Mouse (Mus musculus) cerebellum, adult 11-12 months (tissue): ENCODE measurements at regions not wholly inside any gene's neighbourhood (a gene's known extent, or its start where the extent isn't known, plus 50 kb on each side); places are given as distances from the start of the nearest gene placed in this dataset.
"Not testable (repeated sequence)": the region's sequence is repeated elsewhere in the genome, so short reads cannot be mapped to it uniquely, and the experiment has no call there.

ENCODE experiments used
- DNase-seq: peaks from one replicate; pipeline ENCODE4 v3.0.0; 2022

DNA sequence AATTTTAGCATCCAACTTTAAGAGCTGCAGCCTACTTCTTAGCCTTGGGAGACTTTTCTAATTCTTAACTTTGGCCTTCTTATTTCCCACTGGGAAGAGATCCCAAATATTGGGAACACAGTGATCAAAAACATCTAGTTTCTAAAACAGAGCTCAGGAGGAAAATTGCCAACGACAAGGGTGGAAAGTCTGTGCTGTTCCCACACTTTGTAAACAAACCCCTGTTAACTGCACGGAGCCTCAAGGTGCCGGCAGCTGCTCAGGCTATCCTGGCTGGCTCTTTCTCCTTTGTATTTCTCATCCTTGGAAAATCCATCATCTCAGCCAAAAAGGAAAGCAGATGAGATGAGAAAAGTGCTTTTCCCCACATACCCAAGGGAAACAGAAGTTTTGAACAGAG lies 84.9 kb downstream of the Impad1 start:
- no peak for DNase-seq

DNA sequence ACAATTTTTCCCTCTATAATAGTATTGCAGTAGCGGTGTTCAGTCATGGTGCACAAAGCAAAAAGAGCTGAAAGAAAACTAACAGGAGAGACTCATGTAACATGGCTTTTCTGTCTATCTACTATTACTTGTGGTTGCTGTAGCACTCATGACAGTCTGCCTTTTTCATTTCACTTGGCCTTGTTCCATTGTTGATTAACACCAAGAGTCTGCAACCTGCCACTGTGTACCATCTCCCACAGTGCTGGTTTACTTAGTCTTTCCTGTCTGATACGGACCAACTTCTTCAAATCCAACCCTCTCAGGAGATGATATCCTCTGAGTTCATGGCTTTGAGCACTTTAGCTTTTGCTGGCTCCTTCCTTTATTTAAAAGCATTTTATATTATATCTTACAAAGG lies 94.1 kb downstream of the Impad1 start:
- DNase-seq, result no peak

DNA sequence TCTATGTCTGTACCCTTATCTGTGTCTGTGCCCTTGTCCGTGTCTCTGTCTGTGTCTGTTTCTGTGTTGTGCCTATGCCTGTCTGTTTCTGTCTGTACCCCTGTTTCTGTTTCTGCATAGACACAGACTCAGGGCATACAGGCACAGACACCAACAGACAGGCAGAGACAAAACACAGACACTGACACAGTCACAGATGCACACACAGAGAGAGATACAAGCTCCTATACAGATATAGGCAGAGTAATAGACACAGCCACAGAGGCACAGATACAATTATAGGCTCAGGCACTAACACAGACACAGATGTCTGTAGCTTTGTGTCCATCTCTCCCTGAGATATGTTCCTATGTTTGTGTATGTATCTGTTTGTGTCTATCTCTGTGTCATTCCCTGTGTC lies 97.7 kb downstream of the Impad1 start:
- no peak for DNase-seq

DNA sequence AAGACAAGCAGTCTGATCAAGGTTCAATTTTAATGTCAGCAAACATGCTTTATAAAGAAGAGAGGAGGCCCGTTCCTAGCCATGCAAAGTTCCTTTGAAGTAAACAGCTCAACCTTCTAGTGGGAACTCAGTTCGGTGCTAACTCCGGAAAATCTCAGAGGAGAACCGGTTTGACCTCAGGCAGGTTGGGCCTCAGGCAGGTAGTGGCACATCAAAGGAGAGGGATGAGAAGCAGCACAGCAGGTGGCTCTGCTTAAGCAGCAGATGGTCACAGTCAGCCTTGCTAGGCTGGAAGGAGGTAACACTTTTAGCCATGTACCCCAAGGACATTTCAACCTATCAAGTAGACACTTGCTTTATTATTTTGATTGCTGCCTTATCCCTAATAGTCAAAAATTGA lies 106.2 kb downstream of the Impad1 start:
- DNase-seq, result no peak

DNA sequence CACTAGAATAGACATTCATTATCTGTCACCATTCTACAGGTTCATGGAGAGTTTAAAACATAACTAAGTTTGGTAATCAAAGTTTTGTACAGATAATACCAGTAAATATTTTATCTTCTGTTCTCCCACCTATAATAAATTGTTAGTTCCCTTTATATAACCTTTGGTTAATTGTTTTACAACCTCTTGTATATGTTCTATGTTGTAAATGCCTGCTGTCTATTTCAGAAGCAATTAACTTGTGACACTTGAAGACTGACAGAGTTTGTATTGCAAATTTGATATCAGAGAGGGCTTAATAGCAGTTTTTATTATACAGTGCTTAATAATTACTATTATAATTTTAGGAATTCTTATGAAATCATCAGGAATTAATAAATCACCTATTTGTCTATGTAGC lies 118.5 kb downstream of the Impad1 start:
- no peak for DNase-seq

- no peak for DNase-seq
These were observed 142.9 kb downstream of the Impad1 start for GRCm38 (mm10) chr4:4650251-4650650.

- DNase-seq, result no peak
These were observed 147.9 kb downstream of the Impad1 start for GRCm38 (mm10) chr4:4645264-4645663.

DNA sequence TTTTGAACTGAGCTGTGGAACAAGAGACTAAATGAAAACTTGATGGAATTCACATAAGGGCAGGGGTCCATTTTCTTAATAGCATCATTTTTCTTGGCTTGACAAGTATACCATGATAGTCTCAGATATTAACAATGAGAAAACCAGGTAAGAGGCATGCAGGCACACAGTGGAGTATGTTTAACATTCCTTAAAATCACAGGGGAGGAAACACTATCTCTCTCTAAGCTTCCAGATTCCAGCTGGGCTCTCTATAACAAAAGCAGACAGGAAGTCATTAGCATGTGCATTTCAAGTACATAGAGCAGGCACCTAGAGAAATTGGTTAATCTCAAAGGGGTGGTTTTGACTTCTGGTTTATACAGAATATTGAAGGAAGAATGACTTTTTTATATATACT lies 156.9 kb downstream of the Impad1 start:
- DNase-seq, result no peak

DNA sequence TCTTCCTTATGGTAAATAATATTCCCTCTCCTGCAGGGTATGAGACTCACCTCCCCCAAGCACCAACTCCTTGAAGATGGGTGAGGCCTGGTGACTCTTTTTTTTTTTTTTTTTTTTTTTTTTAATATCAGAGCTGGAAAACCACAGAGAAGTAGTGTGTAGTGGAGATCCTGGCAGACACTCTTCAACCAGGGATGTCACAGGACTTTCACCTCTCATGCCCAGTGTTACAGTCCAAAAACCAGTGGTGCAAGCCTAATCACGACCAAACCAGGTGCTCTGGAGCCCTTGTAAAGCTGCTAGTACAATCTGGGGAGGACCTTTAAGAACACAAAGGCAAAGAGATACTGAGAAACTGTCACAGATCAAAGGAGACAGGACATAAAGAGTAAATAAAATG lies 157.3 kb downstream of the Impad1 start:
- DNase-seq, result no peak

- no peak for DNase-seq
These were observed 157.8 kb downstream of the Impad1 start for GRCm38 (mm10) chr4:4635338-4635737.

DNA sequence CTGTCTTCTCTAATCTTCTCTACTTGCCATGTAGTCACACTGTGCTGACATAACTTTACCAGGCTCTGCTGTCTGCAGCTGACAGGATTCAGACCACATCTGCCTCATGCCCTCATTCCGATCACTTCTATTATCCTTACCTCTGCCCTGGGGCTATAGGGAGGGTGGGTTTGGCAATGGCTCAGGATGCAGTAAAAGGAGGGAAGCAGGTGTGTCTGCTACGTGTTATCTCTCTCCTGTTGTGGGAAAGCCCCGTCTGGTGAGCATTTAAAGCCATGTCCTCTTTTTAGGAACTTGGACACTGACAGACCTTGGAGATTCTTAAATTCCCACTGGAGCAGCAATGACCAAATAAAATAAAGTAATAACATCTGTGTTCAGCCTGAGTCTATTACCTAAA lies 158.5 kb downstream of the Impad1 start:
- no peak for DNase-seq

DNA sequence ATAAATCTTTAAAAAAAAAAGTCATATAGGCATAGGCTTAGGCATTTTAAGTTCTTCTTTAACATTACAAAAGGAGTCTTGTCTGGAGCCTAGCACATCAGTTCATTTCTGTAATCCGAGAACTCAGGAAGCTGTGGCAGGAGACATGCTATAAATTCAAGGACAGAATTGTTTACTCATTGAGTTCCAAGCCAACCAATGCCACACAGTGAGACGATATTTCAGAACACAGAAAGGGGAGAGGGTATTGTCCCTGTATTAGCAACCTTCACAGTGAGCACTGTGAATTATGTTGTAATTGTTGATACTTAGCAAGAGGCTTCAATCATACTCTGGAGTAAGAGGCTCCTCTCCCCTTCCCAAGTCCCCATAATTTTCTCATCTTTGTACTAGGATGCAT lies 162.4 kb downstream of the Impad1 start:
- no peak for DNase-seq

DNA sequence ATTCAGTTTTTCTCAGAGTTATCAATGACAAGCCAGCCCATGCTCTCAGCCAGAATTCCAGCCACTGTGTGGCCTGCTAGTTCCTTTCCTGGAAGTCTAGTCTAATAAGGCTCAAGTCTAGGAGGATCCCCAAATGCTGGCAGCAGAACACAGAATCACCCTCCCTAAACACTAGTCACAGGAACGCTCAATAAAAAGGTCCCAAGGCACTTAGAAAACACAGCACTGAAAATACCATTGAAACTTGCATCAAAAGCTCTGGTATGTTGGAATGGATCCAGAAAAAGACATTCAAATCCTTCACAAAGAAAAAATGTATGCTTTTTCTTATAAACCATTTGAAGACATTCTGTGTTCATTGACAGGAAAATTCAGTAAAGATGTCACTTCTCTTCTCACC lies 163.9 kb downstream of the Impad1 start:
- no peak for DNase-seq

DNA sequence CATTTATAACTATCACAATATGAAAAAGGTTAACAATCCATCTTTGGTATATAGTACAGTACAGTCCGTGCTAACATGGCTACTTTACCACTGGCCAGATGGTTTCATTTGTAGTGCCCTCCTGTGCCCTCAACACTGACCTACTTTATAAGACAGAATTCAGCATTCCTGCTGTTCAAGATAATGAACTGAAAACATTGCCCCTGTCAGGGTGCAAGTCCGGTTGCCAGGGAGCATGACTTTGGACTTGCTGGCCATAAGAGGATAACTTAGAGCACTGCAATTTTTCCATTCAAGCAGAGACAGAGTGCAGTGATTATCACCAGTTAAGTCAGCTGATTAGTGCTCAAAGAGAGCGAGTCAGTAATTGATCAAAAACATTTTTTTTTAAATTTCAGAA lies 169.3 kb downstream of the Impad1 start:
- DNase-seq, result peak; percentile 42

DNA sequence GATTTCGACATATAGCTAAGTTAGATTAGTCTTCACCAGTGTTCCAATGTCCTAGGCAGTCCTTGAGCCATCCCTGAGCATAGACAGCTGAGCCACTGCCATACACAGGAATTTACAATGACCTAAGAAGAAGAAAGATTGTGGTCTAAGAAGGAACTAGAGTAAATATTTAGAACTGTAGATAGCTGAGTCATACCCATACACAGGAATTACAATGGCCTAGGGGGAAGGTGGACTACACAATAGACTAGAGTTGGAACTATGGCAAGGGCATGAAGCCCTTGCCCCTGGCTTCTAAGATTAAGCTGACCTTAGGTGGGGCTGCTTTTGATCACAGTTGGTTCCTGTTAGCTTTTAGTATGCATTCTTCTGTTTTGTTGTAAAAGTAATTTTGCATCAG lies 173.0 kb downstream of the Impad1 start:
- not testable (repeated sequence) for DNase-seq

GRCm38 (mm10) chr4:4614577-4614976 lies 178.6 kb downstream of the Impad1 start:
- no peak for DNase-seq
